Mouse (Mus musculus) embryonic facial prominence, embryonic 10.5 days (tissue): ENCODE results near the gene Fto. TPM values are rescaled to one million over a fixed set of nuclear protein-coding genes. Genes with fewer than 3 reads are reported as not detected.

Experiments
- DNase-seq: peaks from one replicate; pipeline ENCODE4 v3.0.0-alpha.2; 2017; ENCODE audit warnings: low spot score
- H3K27ac ChIP-seq: fragments of 300-500 bp; sonication (generic); replicated peaks from 2 replicates; pipeline ENCODE4 v1.5.1; 2016; ENCODE audit warnings: mild to moderate bottlenecking
- H3K27me3 ChIP-seq: fragments of 300-500 bp; sonication (generic); replicated peaks from 2 replicates; pipeline ENCODE4 v1.6.1; 2016; ENCODE audit warnings: low read depth, mild to moderate bottlenecking; ENCODE audit not compliant: poor library complexity, severe bottlenecking
- H3K36me3 ChIP-seq: fragments of 300-500 bp; sonication (generic); replicated peaks from 2 replicates; pipeline ENCODE4 v1.6.1; 2016; ENCODE audit warnings: mild to moderate bottlenecking, moderate library complexity
- H3K4me1 ChIP-seq: fragments of 300-500 bp; sonication (generic); 2 replicates; pipeline ENCODE4 v1.6.1; 2016
- H3K4me3 ChIP-seq: fragments of 300-500 bp; sonication (generic); 2 replicates; pipeline ENCODE4 v1.5.1; 2016; ENCODE audit warnings: mild to moderate bottlenecking, moderate library complexity
- H3K9me3 ChIP-seq: fragments of 300-500 bp; sonication (generic); 2 replicates; pipeline ENCODE4 v1.6.1; 2016; ENCODE audit warnings: mild to moderate bottlenecking
- WGBS: fragments of 180-500 bp; shearing (Covaris S2); methylation state at CpG from one replicate; pipeline ENCODE4 v1.1.7; 2016; 5-methylcytosine and 5-hydroxymethylcytosine counted together
- polyA plus RNA-seq: library from polyadenylated mRNA; unstranded; fragments of >200 nt; fragmentation: Nextera tagmentation; extraction: Ambion mirVana; gene quantifications from 2 replicates; pipeline ENCODE4 v1.2.1, GENCODE M21; 2016

Gene Fto
- polyA plus RNA-seq, 1 experiment from 2014 or later, result 98.3 TPM

DNA sequence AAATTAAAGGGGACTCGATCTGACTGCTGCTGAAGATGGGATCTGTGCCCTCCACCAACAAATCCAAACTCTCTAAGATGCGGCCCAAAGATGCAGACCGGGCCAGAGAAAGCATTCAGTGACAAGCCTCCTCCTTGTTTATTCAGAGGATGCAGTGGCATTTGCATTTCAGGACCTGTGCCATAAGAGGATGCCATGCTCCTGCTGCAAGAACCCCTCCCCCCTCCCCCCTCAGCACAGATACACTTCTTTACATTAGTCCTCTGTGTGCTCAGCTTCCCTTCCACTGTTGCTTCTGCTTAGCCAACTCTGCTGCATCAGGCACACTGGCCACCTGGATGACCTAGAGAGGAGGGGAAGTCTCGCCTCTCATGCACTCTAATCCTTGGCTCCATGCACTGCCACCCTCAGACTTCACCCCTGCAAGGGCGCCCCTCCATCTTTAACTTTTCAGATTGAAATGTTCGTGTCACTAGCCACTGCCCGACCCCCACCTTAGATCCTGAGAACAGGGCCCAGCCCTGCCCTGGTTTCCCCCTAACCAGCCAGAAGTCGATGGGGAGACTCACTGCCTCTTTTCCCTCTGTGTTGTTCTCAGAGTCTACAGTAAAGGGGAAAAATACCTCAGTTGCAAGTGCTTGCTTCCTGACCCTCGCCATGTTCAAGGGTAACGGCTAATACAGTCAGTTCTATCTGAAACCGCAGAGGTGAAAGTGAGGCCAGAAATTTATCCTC, 14.3 kb downstream of the Fto start:
- Histone ChIP-seq H3K4me3 (no peak overlapping the region), H3K4me1 (peaks cover 69% of the 10 kb centered on the region), H3K27me3 (no peaks in the 10 kb centered on the region), H3K36me3 (peaks cover 35% of the 10 kb centered on the region), H3K27ac (no peak overlapping the region), H3K9me3 (no peaks in the 10 kb centered on the region)
- no peak for DNase-seq
- WGBS, result 87% methylated on average over 11 of the region's 11 CpGs

DNA sequence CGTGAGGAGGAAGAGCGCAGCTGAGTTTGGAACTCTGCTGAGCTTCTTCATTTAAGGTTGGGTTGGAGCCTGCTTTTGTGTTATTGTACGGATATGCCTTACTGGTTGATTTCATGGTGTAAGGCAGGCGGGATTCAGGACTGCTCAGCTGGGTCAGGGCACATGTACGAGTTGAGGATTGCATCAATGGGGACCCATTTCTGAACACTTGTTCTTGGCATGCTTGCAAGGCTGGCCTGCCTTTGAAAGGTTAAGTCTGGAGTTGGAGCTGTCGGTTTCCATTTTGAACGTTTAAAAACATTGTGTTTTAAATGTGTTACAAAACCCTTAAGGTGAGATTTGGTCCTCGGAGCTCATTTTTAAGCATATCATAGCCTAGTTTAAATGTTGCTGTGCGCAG, 15.7 kb downstream of the Fto start:
- Histone ChIP-seq H3K27ac (peak overlapping the region; percentile 57; the same call in 1 of the 2 replicates), H3K9me3 (no peaks in the 10 kb centered on the region), H3K4me3 (no peak overlapping the region), H3K36me3 (peaks cover 31% of the 10 kb centered on the region), H3K27me3 (no peaks in the 10 kb centered on the region), H3K4me1 (peaks cover 65% of the 10 kb centered on the region)
- DNase-seq, result no peak
- WGBS, result 84% methylated on average over 9 of the region's 9 CpGs

DNA sequence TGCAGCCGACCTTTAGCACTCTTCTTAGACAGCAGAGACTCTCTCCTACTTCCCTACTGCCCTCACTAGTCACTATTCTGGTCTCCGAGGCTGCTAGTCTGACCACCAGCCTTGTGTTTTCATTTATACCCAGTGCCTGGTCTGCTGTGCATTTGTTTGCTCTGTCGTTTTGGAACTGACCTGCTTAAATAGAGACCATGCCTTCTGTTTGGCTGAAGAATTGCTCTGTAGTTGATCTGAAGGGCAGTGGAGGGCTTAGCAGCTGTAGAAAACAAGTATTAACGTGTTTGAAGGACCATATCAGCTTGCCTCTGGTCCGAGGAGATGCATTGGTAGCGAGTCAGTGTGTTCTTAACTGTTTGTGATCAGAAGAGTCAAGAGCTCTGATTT, 16.1 kb downstream of the Fto start:
- Histone ChIP-seq H3K27ac (peak overlapping the region; percentile 57), H3K4me1 (peaks cover 62% of the 10 kb centered on the region), H3K9me3 (0 out of 2 replicates have a peak, but pooled peaks cover 2% of the 10 kb centered on the region), H3K4me3 (no peak overlapping the region), H3K27me3 (no peaks in the 10 kb centered on the region), H3K36me3 (peaks cover 29% of the 10 kb centered on the region)
- WGBS, result 34% methylated on average over 6 of the region's 6 CpGs
- DNase-seq, result no peak

DNA sequence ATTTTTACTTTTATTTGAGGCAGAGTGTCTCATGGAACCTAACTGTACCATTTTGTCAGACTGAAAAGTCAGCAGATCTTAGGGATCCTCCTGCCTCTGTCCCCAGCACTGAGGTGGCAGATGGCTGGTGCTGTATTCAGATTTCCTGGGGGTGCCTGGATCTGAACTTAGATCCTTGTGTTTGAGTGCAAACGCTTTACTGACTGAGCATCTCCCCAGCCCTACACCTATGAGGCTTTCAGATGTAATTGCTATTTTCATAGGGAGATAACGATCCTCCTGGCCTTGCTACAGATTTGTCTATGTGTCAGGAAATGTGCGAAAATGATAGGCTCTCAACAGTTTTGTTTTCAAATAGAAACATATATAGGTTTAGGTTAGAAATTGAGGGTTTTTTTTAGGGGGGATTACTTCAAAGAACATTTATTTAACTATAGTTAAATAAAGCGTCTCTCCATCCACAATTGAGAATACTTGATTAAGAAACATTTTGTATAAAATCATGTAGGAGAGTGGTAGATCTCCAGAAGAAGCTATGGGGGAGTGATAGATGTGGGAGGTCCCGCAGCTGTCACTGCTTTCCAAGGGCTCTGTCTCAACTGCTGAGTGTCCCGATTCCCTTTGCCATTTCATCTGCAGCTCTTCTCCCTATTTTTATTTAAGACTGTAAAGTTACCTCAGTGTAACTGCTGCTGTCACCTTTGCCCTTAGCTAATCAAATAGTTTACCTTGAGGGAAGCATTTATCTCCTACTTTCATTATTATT, 25.2 kb downstream of the Fto start:
- peaks cover 3% of the 10 kb centered on the region; the same call in 1 of the 2 replicates for H3K36me3 ChIP-seq
- H3K4me3 ChIP-seq, result no peak overlapping the region
- DNase-seq, result no peak
- peaks cover 19% of the 10 kb centered on the region for H3K4me1 ChIP-seq
- H3K27me3 ChIP-seq, result no peaks in the 10 kb centered on the region
- H3K27ac ChIP-seq, result no peak overlapping the region
- 93% methylated on average over 6 of the region's 6 CpGs for WGBS
- H3K9me3 ChIP-seq, result peaks cover 15% of the 10 kb centered on the region

DNA sequence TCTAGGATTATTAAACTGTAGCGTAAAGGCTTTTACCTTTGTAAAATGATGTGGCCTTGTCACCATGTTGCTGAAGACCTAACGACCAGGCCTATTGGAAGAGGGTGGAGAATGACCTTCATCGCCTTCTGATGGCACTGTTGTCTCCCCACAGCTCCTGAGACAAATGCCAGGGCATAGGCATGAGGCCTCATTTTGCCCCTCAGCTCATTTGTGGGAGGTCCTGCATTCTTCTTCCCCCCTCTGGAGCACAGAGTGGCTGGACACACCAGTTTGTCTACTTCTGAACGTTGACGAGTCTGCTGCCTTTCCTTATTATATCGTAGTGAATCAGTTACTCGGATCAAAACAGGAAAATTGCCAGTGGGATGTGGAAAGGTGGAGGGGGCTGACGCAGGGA, 26.3 kb downstream of the Fto start:
- peaks cover 19% of the 10 kb centered on the region for H3K4me1 ChIP-seq
- WGBS, result 84% methylated on average over 8 of the region's 8 CpGs
- H3K9me3 ChIP-seq, result peaks cover 11% of the 10 kb centered on the region
- H3K4me3 ChIP-seq, result no peak overlapping the region
- no peaks in the 10 kb centered on the region for H3K27me3 ChIP-seq
- H3K36me3 ChIP-seq, result peaks cover 3% of the 10 kb centered on the region; the same call in 1 of the 2 replicates
- DNase-seq, result no peak
- H3K27ac ChIP-seq, result no peak overlapping the region

DNA sequence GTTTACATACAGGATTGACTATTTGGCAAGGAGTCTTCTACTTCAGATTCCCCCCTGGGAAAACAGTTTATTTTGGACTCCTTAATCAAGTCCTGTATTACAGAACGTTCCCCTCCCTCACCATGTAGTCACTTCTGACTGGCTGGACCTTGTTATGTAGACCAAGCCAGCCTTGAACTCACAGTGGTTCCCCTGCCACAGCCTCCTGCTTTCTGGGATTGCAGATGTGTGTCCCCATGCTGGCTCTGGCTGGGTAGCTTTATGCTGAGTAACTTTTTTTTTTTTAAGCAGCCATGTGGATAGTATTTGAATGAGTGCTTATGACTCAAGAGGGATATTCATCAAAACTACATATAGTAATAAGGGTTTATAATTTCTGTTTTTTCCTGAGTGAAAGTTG, 27.4 kb downstream of the Fto start:
- Histone ChIP-seq H3K9me3 (peaks cover 9% of the 10 kb centered on the region), H3K27ac (no peak overlapping the region), H3K4me1 (peaks cover 26% of the 10 kb centered on the region), H3K27me3 (no peaks in the 10 kb centered on the region), H3K36me3 (no peaks in the 10 kb centered on the region; the same call in 1 of the 2 replicates), H3K4me3 (no peak overlapping the region)
- 75% methylated on average over 1 of the region's 1 CpGs for WGBS
- DNase-seq, result no peak

DNA sequence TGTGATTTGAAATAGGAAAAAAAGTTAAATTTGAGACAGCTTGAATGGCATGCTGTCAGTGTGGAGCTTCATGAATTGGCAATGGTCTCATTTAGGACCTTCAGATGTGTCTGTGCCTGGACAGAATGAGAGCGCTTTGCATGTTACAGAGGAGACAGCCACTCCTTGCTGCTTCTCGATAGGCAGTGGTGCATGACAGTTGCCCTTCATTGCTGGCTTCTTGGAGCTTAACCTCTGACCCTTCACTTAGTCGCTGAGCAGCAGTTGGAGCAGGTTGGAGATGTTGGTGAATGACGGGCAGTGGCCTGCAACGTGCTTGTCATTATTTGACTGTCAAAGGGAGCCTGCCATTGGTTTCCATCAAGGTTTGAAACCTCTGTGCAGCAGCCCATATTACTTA, 28.9 kb downstream of the Fto start:
- Histone ChIP-seq H3K27me3 (no peaks in the 10 kb centered on the region), H3K4me3 (no peak overlapping the region), H3K4me1 (peaks cover 28% of the 10 kb centered on the region), H3K9me3 (no peaks in the 10 kb centered on the region), H3K27ac (no peak overlapping the region), H3K36me3 (peaks cover 5% of the 10 kb centered on the region)
- WGBS, result 27% methylated on average over 5 of the region's 5 CpGs
- no peak for DNase-seq

DNA sequence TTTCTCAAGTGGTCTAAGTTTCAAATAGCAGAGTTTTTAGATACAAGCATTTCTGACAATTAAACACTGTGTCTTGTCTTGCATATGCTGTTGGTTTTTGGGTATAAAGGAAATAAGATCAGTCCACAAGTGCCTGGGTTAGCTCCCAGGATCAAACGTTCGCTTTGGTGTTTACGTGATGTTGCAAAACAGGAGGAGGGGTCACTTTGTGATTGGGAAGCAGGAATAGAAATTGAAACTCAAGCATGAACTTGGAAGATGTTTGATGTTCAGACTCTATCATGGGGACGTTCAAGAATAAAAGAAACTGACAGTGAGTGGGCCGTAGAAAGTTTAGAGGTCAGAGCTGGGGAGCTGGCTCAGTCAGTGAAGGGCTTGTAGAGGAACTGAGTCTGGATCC, 29.5 kb downstream of the Fto start:
- no peak for DNase-seq
- Histone ChIP-seq H3K27me3 (no peaks in the 10 kb centered on the region), H3K4me1 (peaks cover 33% of the 10 kb centered on the region), H3K4me3 (no peak overlapping the region), H3K9me3 (no peaks in the 10 kb centered on the region), H3K36me3 (peaks cover 7% of the 10 kb centered on the region), H3K27ac (no peak overlapping the region)
- WGBS, result 83% methylated on average over 5 of the region's 5 CpGs

DNA sequence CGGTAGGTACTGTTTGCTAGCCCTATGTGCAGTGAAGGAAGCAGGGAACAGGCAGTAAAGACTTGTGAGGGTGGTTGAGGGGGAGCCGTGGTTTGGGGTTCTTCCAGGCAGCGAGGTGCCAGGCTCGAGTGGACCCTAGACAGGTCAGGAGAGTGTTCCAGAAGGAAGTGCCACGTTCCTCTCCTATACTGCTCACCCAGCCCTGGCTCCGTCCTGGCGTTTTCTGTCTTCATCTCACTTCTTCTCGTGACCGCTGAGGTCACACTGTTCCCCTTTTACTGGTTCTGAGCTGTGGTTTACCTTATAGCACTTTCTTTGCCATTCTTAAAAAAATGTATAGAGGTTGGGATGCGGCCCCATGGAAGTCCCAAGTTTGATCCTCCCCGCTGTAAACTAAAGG, 31.3 kb downstream of the Fto start:
- H3K4me3 ChIP-seq, result no peak overlapping the region
- no peak overlapping the region for H3K27ac ChIP-seq
- H3K4me1 ChIP-seq, result peaks cover 27% of the 10 kb centered on the region
- DNase-seq, result no peak
- WGBS, result 91% methylated on average over 11 of the region's 11 CpGs
- peaks cover 11% of the 10 kb centered on the region for H3K36me3 ChIP-seq
- H3K27me3 ChIP-seq, result no peaks in the 10 kb centered on the region
- no peaks in the 10 kb centered on the region for H3K9me3 ChIP-seq

DNA sequence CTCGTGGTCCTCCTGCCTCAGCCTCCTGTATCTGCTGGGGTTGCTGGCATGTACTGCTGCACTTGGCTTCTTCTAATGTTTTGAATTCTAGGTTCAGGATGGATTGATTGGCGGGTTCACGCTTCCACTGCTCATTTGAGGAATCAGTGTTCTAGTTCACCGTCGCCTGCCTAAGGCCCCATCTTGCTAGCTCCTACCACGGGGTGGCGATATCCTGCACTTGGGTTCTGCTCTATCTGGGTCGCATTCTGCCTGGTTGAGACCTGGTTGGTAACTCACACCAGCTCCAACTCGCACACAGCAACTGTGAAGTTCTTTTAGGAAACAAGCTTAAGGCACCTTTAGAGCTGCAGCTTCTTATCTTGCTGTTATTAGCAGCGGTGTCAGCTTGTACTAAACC, 33.8 kb downstream of the Fto start:
- 89% methylated on average over 10 of the region's 10 CpGs for WGBS
- H3K27me3 ChIP-seq, result no peaks in the 10 kb centered on the region
- H3K4me1 ChIP-seq, result peaks cover 26% of the 10 kb centered on the region
- H3K4me3 ChIP-seq, result no peak overlapping the region
- H3K9me3 ChIP-seq, result no peaks in the 10 kb centered on the region
- peaks cover 18% of the 10 kb centered on the region for H3K36me3 ChIP-seq
- H3K27ac ChIP-seq, result no peak overlapping the region
- DNase-seq, result no peak

DNA sequence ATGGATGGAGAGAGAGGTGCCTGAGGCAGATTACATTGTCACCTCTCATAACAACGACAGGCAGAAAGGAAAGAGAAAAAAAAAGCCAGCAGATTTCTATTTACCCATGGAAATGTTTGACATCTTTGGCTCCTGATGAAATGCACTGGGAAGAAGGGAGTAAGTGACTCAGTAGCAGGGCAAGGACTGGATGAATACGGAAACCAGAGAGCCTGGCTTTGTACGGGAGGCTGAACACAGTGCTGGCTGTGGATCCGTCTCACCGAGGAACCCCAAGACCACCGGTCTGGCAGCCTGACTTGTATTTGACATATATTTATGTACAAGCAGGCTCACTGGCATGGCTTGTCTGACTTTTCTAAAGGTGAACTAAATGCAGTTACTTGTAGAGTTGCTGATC, 34.3 kb downstream of the Fto start:
- no peak for DNase-seq
- peaks cover 18% of the 10 kb centered on the region for H3K36me3 ChIP-seq
- WGBS, result 83% methylated on average over 6 of the region's 6 CpGs

DNA sequence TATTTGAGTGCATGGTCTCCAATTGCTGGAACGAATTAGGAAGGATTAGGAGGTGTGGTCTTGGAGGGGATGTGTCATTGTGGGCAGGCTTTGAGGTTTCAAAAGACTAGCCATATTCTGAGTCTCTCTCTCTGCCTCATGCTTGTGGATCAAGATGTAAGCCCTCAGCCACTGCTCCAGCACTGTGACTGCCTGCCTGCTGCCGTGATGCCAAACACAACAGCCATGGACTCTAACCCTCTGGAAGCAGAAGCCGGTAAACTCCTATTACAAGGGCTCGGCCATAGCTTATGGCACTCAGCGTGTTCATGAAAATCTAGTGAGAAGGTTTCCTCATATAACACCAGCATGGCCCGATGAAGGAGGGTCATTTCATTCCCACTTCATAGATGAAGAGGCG, 36.5 kb downstream of the Fto start:
- H3K9me3 ChIP-seq, result no peaks in the 10 kb centered on the region
- WGBS, result 93% methylated on average over 7 of the region's 7 CpGs

More for the DNA sequence above, 34.3 kb downstream of the Fto start:
- Histone ChIP-seq H3K27me3 (no peaks in the 10 kb centered on the region), H3K4me1 (peaks cover 21% of the 10 kb centered on the region), H3K27ac (no peak overlapping the region), H3K4me3 (no peak overlapping the region), H3K9me3 (no peaks in the 10 kb centered on the region)

DNA sequence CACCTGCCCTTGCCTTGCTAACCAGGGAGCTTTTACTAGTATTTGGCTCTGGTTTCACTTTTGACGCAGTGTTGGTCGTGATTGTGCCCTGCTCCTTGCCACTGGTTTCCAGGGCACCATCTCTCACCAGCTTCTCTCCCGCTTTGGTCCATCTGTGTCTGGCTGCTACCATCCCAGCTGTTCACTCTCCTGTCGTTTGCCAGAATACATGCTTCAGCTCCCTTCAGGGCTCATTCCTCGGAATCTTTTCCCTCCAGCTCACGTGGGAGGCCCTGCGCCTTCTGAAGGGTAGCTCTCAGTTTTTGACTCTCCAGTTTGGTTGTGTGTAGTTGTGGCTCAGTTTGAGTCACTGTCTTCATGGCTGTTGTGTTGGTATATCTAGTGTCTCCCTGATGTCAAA, 37.3 kb downstream of the Fto start:
- Histone ChIP-seq H3K9me3 (no peaks in the 10 kb centered on the region), H3K27me3 (no peaks in the 10 kb centered on the region), H3K4me1 (peaks cover 25% of the 10 kb centered on the region), H3K36me3 (peaks cover 18% of the 10 kb centered on the region), H3K4me3 (no peak overlapping the region), H3K27ac (no peak overlapping the region)
- no peak for DNase-seq
- 76% methylated on average over 7 of the region's 7 CpGs for WGBS

More for the DNA sequence above, 36.5 kb downstream of the Fto start:
- peaks cover 18% of the 10 kb centered on the region for H3K36me3 ChIP-seq
- peaks cover 23% of the 10 kb centered on the region for H3K4me1 ChIP-seq
- no peak overlapping the region for H3K27ac ChIP-seq
- no peaks in the 10 kb centered on the region for H3K27me3 ChIP-seq
- no peak for DNase-seq
- H3K4me3 ChIP-seq, result no peak overlapping the region
